Mouse (Mus musculus): ENCODE data around the gene Banf1.

- TF ChIP-seq CTCF (conservative IDR thresholded peaks at IDR 0.05; ENCODE audit: low read length) (no peak), POU5F1 (IDR thresholded peaks at IDR 0.05; ENCODE audit: borderline replicate concordance, low read length) (no peak)
Measured at GRCm38 (mm10) chr19:5348064-5348463, 18.9 kb downstream of the Banf1 start.

Measured in E14TG2a.4 (cell line).